Mouse (Mus musculus) gastrocnemius, postnatal 14 days (tissue): ENCODE results near the gene S100a4. TPM values are rescaled to one million over a fixed set of nuclear protein-coding genes. Genes with fewer than 3 reads are reported as not detected.

Source experiments
- DNase-seq: peaks from one replicate; pipeline ENCODE4 v3.0.0; 2021; ENCODE audit warnings: mixed read lengths
- intact Hi-C: fragments of 180-260 bp; cut with DNase I; formaldehyde crosslinking; loops from one replicate; pipeline ENCODE4 v1.15.1; 2025; ENCODE audit warnings: low total_unique reads
- total RNA-seq, 2 experiments: library from RNA; stranded (reverse); gene quantifications; 2 replicates each; pipeline ENCODE4 v1.2.3; 2021

S100a4 gene
- total RNA-seq, 2 experiments from 2014 or later: 11.1 to 16.5 TPM

DNA sequence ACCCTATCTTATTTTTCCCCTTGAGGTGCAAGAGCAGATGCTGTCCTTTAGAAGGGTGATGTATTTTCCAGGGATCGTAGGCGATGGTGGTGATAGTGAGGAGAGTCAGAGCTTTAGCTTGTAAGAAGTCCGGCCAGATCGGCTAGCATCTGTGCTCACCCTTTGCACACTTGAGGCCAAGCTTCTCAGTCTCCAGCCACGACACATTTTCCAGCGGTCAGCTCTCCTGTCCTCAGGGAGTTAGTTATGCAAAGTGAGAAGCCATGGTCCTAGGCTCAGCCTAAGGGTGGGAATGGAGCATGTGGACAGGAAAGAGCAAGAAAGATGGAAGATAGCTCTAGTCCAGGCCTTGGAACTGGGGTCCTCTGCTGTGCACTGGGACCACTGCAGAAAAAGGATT, 6.8 kb upstream of the S100a4 start:
- no peak for DNase-seq
- intact Hi-C loops: no loop called here

DNA sequence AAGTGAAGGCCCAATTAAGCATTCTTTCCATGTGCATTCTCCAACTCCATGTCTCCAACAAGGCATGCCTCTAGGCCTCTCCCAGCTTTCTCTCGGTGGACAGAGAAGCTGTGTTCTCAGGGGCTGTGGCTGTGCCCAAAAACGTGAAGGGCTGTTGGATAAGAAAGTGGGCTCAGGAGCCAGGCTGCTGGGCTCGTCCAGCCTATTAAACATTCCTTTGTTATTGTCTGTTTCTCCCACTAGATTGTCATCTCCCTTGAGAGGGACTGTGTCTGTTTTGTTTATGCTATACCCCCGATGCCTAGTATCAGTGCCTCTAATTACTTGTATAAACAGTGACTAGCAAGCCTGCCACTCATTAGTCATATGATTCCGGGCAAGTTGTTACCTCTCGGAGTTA, 5.8 kb upstream of the S100a4 start:
- intact Hi-C loops: no loop called here
- DNase-seq: no peak

DNA sequence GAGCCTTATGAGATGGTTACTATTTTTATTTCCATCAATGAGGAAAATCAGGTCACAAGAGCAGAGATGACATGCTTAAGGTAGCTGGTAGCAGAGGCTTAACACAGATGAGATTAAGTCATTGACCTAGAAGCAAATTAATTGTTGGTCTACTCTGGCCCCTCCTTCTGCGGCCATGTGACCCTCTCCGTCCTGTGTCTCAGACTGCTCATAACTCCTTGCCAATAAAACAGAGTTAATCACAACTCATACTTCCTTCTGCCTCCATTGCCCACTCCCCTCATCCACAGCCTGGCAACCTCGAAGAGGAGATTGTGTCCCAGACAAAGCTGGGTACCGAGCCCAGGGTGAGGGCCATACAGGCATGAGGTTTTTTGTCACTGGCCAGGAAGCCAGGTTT, 5.4 kb upstream of the S100a4 start:
- intact Hi-C loops: no loop called here
- no peak for DNase-seq

DNA sequence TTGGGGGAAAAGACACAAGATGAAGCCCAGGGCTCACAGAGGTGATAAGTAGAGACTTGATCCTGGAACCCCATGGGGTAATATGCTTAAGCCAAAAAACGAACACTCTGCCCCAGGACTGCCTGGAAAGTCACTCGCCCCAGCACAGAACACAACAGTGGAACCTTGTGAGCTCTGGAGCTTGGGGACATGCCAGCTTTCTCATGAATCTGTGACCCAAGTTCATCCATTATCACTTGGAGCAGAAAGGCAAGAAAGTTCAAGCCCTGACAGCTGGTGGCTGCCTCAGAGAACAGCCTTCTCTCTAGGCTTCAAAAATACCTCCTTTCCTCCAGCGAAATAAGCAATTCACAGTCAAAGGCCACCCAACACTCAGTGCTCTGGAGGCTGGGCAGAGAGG, 4.2 kb upstream of the S100a4 start:
- intact Hi-C loops: no loop called here
- DNase-seq: no peak

DNA sequence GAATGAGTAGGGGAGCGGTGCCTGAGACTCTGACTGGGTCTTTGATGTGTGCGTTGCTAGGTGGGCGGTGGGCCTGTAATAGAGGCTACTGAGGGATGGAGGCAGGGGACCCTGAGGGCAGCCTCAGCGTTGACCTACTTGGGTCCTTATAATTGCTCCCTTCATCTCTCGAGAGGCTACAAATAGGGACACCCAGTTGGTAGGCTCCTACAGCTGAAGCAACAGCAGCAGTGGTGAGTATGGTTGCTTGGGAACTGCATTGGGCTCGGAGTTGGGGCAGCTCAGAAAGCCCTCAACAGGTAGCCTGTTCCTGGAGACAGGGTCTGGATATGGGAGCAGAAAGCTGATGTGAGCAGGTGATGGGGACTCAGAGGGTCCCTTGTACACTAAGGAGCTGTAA, 3.5 kb upstream of the S100a4 start:
- intact Hi-C loops: no loop called here
- DNase-seq: no peak

DNA sequence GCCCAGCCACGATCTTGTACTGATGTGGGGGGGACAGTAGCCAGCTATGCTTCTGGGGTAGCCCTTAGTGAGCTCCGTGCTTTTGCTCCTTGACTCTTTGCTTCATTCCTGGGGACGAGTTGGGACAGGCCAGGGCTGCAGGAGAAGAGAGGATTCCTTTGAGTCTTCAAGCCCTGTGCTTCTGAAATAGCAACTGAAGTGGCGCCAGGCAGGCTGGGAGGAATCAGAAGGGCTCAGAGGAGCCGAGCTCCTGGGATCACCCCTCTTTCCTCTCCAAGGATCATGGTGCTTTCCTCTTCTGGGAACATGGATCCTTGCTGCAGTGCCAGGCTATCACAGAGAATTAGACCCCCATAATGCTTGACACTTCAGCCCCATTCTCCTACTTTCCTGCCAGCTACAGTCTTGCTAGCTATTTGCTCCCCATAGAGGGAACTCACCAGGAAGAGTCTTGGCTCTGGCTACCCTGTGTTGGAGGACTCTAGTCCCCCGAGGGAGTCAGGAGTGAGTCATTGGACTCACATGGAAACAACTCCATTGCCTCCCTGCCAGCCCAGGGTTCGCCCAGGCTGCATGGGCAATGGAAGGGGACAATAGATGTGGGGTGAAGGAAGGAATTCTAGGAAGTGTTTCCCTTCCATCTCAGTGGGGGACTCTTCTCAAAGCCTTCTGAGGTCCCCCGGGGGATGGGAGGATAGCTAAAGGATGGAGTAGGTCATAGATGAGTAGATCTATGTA, 2.9 kb upstream of the S100a4 start:
- DNase-seq: peak; percentile 62
- intact Hi-C loops: no loop called here

DNA sequence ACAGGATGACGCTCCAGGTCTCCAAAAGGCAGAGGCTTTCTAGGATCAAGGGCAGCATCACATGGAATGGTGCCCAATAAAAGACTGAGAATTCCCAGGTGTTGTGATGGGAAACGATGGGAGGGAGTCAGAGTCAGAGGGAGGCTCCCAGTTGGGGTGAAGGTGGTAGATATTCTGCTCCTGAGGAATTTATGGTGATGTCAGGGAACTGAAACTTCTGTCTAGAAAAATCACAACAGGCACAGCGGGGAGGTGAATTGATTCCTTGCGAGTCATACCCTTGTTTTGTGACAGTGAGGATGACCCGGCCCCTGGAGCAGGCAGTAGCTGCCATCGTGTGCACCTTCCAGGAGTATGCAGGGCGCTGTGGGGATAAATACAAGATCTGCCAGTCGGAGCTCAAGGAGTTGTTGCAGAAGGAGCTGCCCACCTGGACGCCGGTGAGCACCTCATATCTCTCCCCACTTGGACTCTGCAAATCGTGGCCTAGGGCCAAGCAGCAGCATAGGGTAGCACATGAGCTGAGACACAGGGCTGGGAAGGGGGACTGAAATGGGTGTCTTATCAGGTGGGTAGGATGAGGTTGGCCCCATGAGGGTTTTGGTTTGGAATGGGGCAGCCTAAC, 2.0 kb upstream of the S100a4 start, which contains the start of gene Gm42674:
TSS of gene Gm42674 (plus strand) at position 419 of the 625 bp plus-strand sequence.
- intact Hi-C loops: no loop called here
- no peak for DNase-seq

DNA sequence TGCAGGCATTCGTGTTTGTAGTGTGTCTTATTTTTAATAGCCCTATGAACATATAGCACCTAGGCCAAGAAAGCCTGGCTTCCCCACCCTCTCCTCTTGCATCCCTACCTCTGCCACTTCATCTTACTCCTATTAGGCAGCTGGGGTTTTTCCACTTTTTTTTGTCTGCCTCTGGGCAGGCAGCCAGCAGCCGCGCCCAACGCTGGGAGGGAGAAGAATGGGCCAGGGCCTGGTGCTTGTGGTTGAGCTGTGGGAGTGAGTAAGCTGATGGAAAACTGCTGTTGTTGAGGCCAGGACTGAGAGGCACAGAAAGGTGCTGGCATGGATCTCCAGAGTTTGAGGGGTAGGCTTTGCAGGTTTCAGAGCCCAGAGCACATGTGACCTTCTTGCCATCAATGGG, 845 bp downstream of the S100a4 start:
- DNase-seq: peak; percentile 82
- intact Hi-C loops: no loop called here

DNA sequence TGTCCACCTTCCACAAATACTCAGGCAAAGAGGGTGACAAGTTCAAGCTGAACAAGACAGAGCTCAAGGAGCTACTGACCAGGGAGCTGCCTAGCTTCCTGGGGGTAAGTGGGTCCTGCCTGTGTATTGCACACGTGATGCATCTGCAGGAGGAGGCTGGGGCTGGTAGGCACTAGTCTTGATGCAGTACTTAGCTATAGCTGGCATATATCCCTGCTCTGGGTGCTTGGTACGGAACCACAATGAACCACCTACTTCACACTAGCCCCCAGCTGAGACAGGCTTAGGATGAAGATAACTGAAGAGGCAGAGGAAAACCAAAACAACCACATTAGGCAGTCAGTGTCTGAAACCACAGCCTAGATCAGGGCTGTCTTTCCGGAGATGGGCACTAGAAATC, 1.5 kb downstream of the S100a4 start:
- DNase-seq: no peak
- intact Hi-C loops: no loop called here

DNA sequence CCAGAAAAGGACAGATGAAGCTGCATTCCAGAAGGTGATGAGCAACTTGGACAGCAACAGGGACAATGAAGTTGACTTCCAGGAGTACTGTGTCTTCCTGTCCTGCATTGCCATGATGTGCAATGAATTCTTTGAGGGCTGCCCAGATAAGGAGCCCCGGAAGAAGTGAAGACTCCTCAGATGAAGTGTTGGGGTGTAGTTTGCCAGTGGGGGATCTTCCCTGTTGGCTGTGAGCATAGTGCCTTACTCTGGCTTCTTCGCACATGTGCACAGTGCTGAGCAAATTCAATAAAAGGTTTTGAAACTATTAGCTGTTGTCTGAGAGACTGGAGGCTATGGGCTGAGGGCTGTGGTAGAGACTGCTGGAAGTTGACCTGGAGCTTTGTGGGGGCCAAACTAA, 2.2 kb downstream of the S100a4 start:
- DNase-seq: no peak
- intact Hi-C loops: no loop called here

DNA sequence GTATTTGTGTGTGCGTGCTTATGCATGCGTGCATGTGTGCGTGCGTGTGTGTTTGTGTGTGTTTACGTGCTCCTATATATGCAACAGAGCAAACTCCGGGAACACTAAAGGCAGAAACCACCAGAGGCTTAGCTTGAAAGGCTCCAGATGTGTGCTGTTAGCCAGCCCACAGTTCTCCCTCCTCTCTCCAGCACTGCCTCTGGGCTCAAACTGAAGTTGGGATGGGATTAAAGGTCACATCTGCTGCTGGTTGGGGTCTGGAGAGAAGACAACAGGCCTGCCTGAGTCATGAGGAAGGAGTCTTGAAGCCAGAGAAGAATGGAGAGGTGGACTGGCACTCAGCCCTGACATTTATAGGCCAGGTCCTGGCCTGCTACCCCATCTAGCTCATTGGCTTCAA, 2.6 kb downstream of the S100a4 start:
- no peak for DNase-seq
- intact Hi-C loops: no loop called here

DNA sequence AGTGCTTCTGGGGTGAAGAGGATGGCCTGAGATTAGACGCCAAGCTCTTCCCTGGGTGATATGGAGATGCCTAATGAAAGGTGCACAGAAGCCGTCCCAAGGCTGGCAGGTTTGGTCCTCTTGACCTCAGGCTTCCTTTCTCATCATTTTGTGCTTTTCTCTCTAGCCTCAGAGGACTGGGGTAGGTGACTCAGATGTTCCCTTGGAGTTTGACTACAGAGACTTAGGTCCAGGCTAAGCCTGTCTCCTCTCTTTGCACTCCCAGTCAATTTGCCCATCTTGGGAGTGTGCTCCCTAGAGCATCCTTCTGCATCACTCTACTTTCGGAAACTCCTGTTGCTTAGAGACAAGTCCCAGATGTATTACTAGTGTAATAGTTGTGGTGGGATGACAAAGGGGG, 3.8 kb downstream of the S100a4 start:
- intact Hi-C loops: no loop called here
- no peak for DNase-seq

DNA sequence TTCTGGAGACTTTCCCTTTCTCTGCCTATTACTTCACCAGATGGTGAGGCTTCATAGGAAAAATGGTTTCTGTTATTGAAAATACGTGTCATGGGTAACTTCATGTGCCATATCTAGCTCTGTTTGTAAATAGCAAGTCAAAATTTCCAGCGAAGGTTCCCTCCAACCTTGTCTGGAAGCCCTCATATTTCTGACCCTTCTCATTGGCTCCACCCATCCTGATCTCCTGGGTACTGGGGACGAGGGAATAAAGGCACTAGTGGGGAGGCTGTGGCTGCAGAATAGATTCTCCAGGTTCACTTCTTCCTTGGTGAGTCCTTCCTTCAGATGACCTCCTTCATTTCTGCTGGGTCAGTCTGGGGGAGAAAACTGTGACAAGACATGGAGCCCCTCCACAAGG, 4.7 kb downstream of the S100a4 start, which contains the start of gene S100a5:
TSS of gene S100a5 (plus strand) at position 301 of the 400 bp plus-strand sequence.
- no peak for DNase-seq
- intact Hi-C loops: no loop called here

DNA sequence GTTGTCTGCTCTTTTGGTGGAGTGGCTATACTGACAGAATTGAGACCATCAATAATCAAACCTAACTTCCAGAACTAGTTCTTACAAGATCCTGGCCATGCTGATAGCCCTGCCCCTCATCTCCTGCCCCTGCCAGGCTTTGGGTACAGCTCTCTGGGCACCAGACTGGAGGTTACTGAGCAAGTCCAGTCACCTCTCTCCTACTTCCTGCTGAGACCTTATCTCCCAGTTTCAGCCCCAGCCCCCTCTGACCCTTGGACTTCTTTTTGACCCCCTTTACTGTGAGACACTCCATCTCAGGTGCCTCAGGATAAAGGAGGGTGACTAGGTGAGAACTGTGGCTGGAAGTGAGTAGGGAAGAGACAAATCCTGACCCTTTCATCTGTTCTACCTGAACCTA, 5.5 kb downstream of the S100a4 start:
- DNase-seq: no peak
- intact Hi-C loops: no loop called here

DNA sequence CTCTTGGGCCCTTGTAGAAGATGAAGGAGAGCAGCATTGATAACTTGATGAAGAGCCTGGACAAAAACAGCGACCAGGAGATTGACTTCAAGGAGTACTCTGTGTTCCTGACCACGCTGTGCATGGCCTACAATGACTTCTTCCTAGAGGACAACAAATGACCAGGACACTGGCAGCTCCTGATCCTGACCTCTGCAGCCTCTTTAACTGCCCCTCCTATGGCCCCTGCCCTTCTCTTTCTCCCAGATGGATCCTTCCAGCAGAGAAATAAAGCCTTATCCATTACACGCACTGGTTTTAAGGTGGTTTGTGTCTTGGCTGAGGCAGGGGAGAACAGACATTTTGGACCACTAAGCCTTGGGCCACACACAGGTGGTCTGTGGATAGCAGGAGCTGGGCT, 7.9 kb downstream of the S100a4 start:
- no peak for DNase-seq
- intact Hi-C loops: no loop called here

DNA sequence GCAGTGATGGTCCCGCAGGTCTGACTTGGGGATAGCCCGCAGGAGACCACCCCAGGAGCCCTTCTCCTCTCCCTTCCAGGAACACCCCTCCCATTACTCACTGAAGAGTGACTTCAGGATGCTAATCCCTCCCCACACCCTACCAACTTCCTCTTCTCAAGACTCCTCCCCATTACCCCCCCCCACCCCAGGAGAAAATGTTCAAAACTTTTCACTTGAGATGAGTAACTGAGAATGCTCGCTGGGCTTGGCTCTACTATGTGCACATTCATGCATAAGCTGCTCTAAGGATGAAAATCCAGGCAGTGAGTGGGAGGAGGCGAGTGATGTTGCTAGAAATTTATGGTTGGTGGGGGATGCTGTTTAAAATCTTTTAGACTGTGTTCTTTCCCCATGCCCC, 8.5 kb downstream of the S100a4 start:
- intact Hi-C loops: no loop called here
- DNase-seq: no peak

DNA sequence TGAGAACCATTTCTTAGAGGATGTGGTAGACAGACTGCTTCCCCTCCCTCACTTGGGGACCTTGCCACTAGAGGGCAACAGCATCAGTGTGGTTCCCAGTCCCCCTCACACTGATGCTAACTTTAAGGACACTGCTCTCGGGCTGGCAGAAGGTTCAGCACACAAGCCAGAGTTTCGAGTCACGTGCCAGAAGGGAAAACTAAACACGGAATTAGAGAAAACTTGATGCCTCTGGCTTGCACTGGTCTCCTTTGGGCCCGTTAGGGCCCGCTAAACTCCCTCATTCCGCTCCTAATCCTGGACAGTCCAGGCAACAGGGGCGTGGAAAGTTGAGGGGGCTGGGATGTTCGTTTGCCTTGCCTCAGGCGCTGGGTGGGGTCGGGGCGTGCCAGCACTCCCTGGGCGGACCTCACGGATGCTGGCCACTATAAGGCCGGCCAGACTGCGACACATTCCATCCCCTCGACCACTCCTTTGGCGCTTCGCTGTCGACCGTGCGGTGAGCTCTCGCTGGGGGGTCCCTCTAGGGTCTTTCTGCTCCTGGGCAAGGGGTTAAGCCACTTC, 9.2 kb downstream of the S100a4 start, which contains the start of gene S100a6:
TSS of gene S100a6 (plus strand) at position 155 of the 564 bp plus-strand sequence.
- intact Hi-C loops: no loop called here

DNA sequence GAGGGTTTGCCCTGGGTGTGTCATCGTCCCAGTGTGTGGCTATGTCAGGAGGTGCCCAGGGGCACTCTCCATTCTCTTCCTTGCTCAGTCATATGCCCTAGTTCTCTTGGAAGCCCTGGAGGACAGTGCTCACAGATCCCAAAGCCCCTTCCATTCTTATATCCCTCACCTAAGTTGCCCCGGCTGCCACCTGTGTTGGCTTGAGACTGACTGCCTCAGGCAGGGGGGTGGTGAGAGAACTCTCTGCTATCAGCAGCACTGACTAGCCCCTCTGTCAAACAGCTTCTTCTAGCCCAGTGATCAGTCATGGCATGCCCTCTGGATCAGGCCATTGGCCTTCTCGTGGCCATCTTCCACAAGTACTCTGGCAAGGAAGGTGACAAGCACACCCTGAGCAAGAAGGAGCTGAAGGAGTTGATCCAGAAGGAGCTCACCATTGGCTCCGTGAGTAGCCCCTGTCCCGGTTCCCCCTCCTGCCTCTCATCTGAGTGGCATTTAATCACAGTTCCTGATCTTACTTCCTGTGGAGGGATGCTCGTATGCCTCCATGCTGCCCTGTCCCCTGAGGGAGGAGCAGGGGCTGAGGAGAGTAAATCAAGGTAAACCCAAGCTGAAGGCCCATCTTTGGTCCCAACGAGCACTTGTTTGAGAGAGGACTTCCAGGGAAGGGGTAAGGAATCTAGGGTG, 10.0 kb downstream of the S100a4 start:
- intact Hi-C loops: no loop called here
- no peak for DNase-seq

More for the DNA sequence above, 9.2 kb downstream of the S100a4 start, which contains the start of gene S100a6:
- DNase-seq: peak; percentile 83

DNA sequence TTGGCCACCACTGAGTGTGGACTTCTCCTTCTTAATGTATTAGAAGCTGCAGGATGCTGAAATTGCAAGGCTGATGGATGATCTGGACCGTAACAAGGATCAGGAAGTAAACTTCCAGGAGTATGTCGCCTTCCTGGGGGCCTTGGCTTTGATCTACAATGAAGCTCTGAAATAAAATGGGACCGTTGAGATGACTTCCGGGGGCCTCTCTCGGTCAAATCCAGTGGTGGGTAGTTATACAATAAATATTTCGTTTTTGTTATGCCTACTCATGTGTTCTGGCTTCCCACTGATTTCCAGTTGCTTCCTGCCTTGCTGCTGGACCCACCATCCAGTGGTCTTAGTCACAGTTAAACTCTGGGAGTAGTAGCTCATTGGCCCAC, 10.6 kb downstream of the S100a4 start:
- DNase-seq: no peak
- intact Hi-C loops: no loop called here

DNA sequence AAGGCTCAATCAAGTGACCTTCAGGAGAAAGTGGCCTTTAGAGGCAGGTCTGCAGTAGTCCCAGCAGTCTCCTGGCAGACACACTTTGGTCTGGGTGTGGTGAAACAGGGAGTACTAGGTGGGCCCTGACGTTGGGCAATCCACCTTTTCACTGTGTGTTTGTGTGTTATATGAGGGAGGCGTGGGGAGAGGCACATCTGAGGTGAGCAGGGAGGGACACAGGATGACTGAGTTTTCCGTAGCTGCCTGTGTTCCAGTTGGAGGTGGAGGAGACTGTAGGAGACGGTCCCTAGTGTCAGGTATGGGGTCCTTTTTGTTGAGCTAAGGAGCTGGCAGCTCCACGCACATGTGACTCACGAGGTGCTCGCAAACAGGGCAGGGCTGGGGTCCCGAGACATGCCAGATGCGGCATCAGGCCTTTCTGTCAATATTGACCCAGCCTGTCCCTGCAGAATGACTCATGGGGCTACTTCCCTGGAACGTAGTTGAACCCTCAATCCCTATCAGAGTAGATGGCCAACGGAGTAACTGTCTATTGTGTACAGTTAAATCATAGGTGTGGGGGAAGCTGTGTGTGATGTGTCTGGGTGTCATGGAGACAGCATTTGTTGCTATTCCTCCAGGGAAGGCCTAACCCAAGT, 11.2 kb downstream of the S100a4 start:
- DNase-seq: no peak
- intact Hi-C loops: loop anchor here (5.0 kb wide), 2 partner anchors 32 to 87 kb away; partner anchors contain the start of gene S100a14
